9 mouse cellular contexts compared by ENCODE assay signal in the genomic region with DNA sequence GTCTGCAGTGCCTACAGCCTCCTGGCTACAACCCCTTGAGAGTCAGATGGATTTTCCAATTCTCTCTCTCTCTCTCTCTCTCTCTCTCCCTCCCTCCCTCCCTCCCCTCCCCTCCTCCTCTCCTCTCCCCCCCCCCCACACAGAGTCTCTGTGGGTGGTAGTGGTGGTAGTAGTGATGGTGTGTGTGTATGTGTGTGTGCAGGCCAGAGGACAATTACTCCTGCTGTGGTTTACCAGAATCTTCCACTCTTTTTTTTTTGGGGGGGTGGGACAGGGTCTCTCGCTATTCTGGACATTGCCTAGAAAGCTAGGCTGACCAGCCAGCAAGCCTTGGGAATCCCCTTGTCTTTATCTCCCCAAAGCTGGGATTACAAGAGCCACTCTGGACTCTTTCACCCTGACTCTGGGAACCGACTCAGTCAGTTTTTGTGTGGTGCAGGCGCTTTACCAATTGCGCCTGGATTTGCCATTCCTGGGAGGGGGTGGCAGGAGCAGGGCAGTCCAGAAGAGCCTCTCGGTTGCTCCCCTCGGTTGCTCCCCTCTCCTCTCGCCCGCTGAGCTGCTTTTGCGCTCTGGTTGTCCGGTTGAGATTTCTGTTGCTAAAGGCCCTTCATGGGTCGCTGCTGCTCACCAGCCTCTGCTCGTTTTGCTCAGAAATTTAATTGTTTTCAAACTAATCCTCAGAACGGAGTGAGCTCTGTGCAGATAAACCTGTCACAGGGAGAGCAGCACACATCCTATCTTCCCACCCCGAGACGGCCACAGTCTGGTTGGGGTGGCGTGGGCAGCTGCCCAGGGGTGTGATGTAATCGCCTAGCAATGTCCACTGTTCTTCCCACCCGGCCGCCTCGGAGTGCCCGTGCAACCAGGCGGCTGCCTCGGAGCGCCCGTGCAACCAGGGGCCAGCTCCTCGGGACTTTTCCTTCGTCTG. TPM values are rescaled to one million over a fixed set of nuclear protein-coding genes. Genes with fewer than 3 reads are reported as not detected.
A peak's percentile ranks its signal among the peaks of the same experiment; 100 is the strongest.
DNase-seq lines count a peak whose midpoint lies in the region; ATAC-seq and TF ChIP-seq lines count a peak whose summit lies in the region.
"Had no signal": no experiment of that assay in that cellular context is flagged by ENCODE, and none has a peak within 500 bp of the region (broad histone marks: within the 10 kb centered on the region; RNA-seq: fewer than 3 reads in every experiment).

No protein-coding gene starts in this region.

- H3K4me3 ChIP-seq in heart, embryonic 14.5 days (ENCODE audit: control insufficient read depth in 1 of 2, insufficient read depth in 1 of 2, low read depth in 1 of 2, low read length in 2 of 2) = peak overlapping the region in 1 of 2 experiments; percentile 14; a peak in 2 of 4 replicates
- H3K4me3 ChIP-seq in midbrain, postnatal 0 days (ENCODE audit: low read depth, low read length) = no peak overlapping the region
- H3K4me3 ChIP-seq: megakaryocyte, embryonic 14.5 days had no signal

- H3K9ac ChIP-seq in heart, embryonic 14.5 days (ENCODE audit: low read length) = peak overlapping the region; percentile 63
- H3K9ac ChIP-seq in midbrain, postnatal 0 days (replicated peaks; ENCODE audit: low read length, poor library complexity, severe bottlenecking) = 0 out of 2 replicates have a peak overlapping the region, but pooled peaks have one; percentile 13

- H3K27ac ChIP-seq in heart, embryonic 14.5 days (replicated peaks in 1 of 2; ENCODE audit: control insufficient read depth in 1 of 2, insufficient read depth in 1 of 2, low read depth in 2 of 2, low read length in 2 of 2) = peak overlapping the region; percentile 33 to 50
- peak overlapping the region; percentile 52 for H3K27ac ChIP-seq in midbrain, postnatal 0 days (ENCODE audit: low read depth, low read length)

- DNase-seq in left cerebral cortex, adult 18-20 months (ENCODE audit: low spot score in 2 of 2) = peak; percentile 37 to 60
- no peak for DNase-seq in left cerebral cortex, adult 11 months (ENCODE audit: low spot score)
- DNase-seq in embryo, embryonic 11 days = peak; percentile 47
- DNase-seq in kidney, postnatal 4 days = peak; percentile 56 to 77
- DNase-seq in midbrain, postnatal 0 days (ENCODE audit: low spot score) = peak; percentile 34
- DNase-seq in c-Kit-positive CD71-positive TER-119-positive erythroid progenitor cells, embryonic 14.5 days (ENCODE audit: low spot score) = no peak

- TF ChIP-seq CTCF in midbrain, postnatal 0 days (IDR thresholded peaks at IDR 0.05) = no peak

- 15% methylated on average over 27 of the region's 27 CpGs for WGBS in heart, embryonic 14.5 days
- 8% methylated on average over 27 of the region's 27 CpGs for WGBS in midbrain, postnatal 0 days

- ATAC-seq in heart, embryonic 14.5 days (ENCODE audit: insufficient number of reproducible peaks, insufficient read depth, low FRiP score, low read depth) = no peak
- peak; percentile 68 for ATAC-seq in midbrain, postnatal 0 days (ENCODE audit: low FRiP score)
- ATAC-seq in CD4-positive, CD25-positive, alpha-beta regulatory T cell, adult 4 months = no peak

- no peaks in the 10 kb centered on the region for H3K27me3 ChIP-seq in heart, embryonic 14.5 days (ENCODE audit: control insufficient read depth, insufficient read depth, low read length)
- H3K27me3 ChIP-seq in midbrain, postnatal 0 days (ENCODE audit: insufficient read depth, low read length) = no peaks in the 10 kb centered on the region

- no peaks in the 10 kb centered on the region for H3K36me3 ChIP-seq in heart, embryonic 14.5 days (ENCODE audit: control insufficient read depth, insufficient read depth, low read length)
- no peaks in the 10 kb centered on the region for H3K36me3 ChIP-seq in midbrain, postnatal 0 days (ENCODE audit: insufficient read depth, low read length)

- H3K9me3 ChIP-seq in heart, embryonic 14.5 days (ENCODE audit: control insufficient read depth, low read length) = no peaks in the 10 kb centered on the region
- H3K9me3 ChIP-seq in midbrain, postnatal 0 days (ENCODE audit: low read length) = no peaks in the 10 kb centered on the region
- H3K9me3 ChIP-seq: megakaryocyte, embryonic 14.5 days had no signal

- H3K4me1 ChIP-seq in heart, embryonic 14.5 days (ENCODE audit: control insufficient read depth in 2 of 2, insufficient read depth in 2 of 2, low read length in 2 of 2) = peaks cover 13 to 16% of the 10 kb centered on the region in 2 experiments
- H3K4me1 ChIP-seq in midbrain, postnatal 0 days (ENCODE audit: insufficient read depth, low read length) = no peaks in the 10 kb centered on the region
- H3K4me1 ChIP-seq: megakaryocyte, embryonic 14.5 days had no signal

- H3K4me2 ChIP-seq in heart, embryonic 14.5 days (ENCODE audit: low read length) = peak overlapping the region; percentile 63
- peak overlapping the region; percentile 22; the same call in 1 of the 2 replicates for H3K4me2 ChIP-seq in midbrain, postnatal 0 days (ENCODE audit: low read depth, low read length, poor library complexity, severe bottlenecking)

RNA-seq across cellular contexts. Expression of a gene that starts 31.3 kb away (rescaled TPM):
- total RNA-seq in left cerebral cortex, adult 18-20 months (2021) = 10 to 100 TPM; 52.1 to 55.2 TPM
- polyA plus RNA-seq in heart, embryonic 14.5 days (2014; fragmentation: Nextera tagmentation; extraction: Ambion mirVana) = 0.44 and 0.70 TPM in 2 replicates
- 21.5 and 31.0 TPM in 2 replicates for total RNA-seq in midbrain, postnatal 0 days (2014; rRNA removed)
- 16.3 and 19.9 TPM in 2 replicates for polyA plus RNA-seq in midbrain, postnatal 0 days (2015; fragmentation: Nextera tagmentation; extraction: Ambion mirVana)
- polyA plus RNA-seq in CD4-positive, CD25-positive, alpha-beta regulatory T cell, adult 4 months (2017; shearing (Covaris generic)) = not detected

RNA-seq across cellular contexts. Expression of a gene that starts 39.7 kb away (rescaled TPM):
- 10 to 100 TPM; 19.1 to 20.2 TPM for total RNA-seq in left cerebral cortex, adult 18-20 months (2021)
- 36.3 and 37.8 TPM in 2 replicates for polyA plus RNA-seq in heart, embryonic 14.5 days (2014; fragmentation: Nextera tagmentation; extraction: Ambion mirVana)
- 27.3 and 27.6 TPM in 2 replicates for total RNA-seq in midbrain, postnatal 0 days (2014; rRNA removed)
- 19.8 and 23.0 TPM in 2 replicates for polyA plus RNA-seq in midbrain, postnatal 0 days (2015; fragmentation: Nextera tagmentation; extraction: Ambion mirVana)
- 10 to 100 TPM; 22.0 to 26.0 TPM for polyA plus RNA-seq in CD4-positive, CD25-positive, alpha-beta regulatory T cell, adult 4 months (2017; shearing (Covaris generic))

RNA-seq across cellular contexts. Expression of a gene that starts 42.1 kb away (rescaled TPM):
- 1 to 10 TPM in 1 of 2 experiments, under 1 TPM in 1; 0.75 to 1.1 TPM for total RNA-seq in left cerebral cortex, adult 18-20 months (2021)
- polyA plus RNA-seq in heart, embryonic 14.5 days (2014; fragmentation: Nextera tagmentation; extraction: Ambion mirVana) = 0.16 and 0.18 TPM in 2 replicates
- total RNA-seq in midbrain, postnatal 0 days (2014; rRNA removed) = 1.9 and 2.0 TPM in 2 replicates
- 1.7 and 2.4 TPM in 2 replicates for polyA plus RNA-seq in midbrain, postnatal 0 days (2015; fragmentation: Nextera tagmentation; extraction: Ambion mirVana)
- polyA plus RNA-seq in CD4-positive, CD25-positive, alpha-beta regulatory T cell, adult 4 months (2017; shearing (Covaris generic)) = not detected

Comparison
In these comparisons a context has a peak if more than half of its experiments do, and no peak if none do; other contexts are left out.
1. DNase-seq: peak in left cerebral cortex, adult 18-20 months (2 of 2), embryo, embryonic 11 days (single experiment), kidney, postnatal 4 days (2 of 2) and midbrain, postnatal 0 days (single experiment); none in left cerebral cortex, adult 11 months (single experiment) and c-Kit-positive CD71-positive TER-119-positive erythroid progenitor cells, embryonic 14.5 days (single experiment).
2. RNA of a gene that starts 31.3 kb away (polyA plus RNA-seq): 16.3 to 19.9 TPM in midbrain, postnatal 0 days; 0.44 to 0.70 TPM in heart, embryonic 14.5 days and not detected in CD4-positive, CD25-positive, alpha-beta regulatory T cell, adult 4 months; every median in the first group is over 10 times any median in the second.